Mouse (Mus musculus) embryonic facial prominence, embryonic 15.5 days (tissue): ENCODE measurements around the gene Rcor2. TPM values are rescaled to one million over a fixed set of nuclear protein-coding genes. Genes with fewer than 3 reads are reported as not detected.

Experiments used
- ATAC-seq: fragments of 200-750 bp; cut with Nextera tagmentation; 2 replicates; pipeline ENCODE4 v1.8.0; 2017; ENCODE audit warnings: low read depth, moderate TSS enrichment; ENCODE audit not compliant: insufficient number of reproducible peaks, low FRiP score, low TSS enrichment
- H3K27ac ChIP-seq: fragments of 300-500 bp; sonication (generic); replicated peaks from 2 replicates; pipeline ENCODE4 v1.5.1; 2015; ENCODE audit warnings: mild to moderate bottlenecking, inconsistent platforms
- H3K27me3 ChIP-seq: fragments of 300-500 bp; sonication (generic); 2 replicates; pipeline ENCODE4 v1.6.1; 2015; ENCODE audit warnings: inconsistent platforms
- H3K36me3 ChIP-seq: fragments of 300-500 bp; sonication (generic); 2 replicates; pipeline ENCODE4 v1.6.1; 2015; ENCODE audit warnings: mild to moderate bottlenecking, inconsistent platforms
- H3K4me1 ChIP-seq: fragments of 300-500 bp; sonication (generic); 2 replicates; pipeline ENCODE4 v1.6.1; 2015; ENCODE audit warnings: inconsistent platforms
- H3K4me2 ChIP-seq: fragments of 300-500 bp; sonication (generic); replicated peaks from 2 replicates; pipeline ENCODE4 v1.6.1; 2015; ENCODE audit warnings: mild to moderate bottlenecking, inconsistent platforms
- H3K4me3 ChIP-seq: fragments of 300-500 bp; sonication (generic); replicated peaks from 2 replicates; pipeline ENCODE4 v1.5.1; 2015; ENCODE audit warnings: mild to moderate bottlenecking, inconsistent platforms
- H3K9ac ChIP-seq: fragments of 300-500 bp; sonication (generic); 2 replicates; pipeline ENCODE4 v1.6.1; 2015; ENCODE audit warnings: inconsistent platforms
- H3K9me3 ChIP-seq: fragments of 300-500 bp; sonication (generic); replicated peaks from 2 replicates; pipeline ENCODE4 v1.6.1; 2016; ENCODE audit warnings: inconsistent platforms
- WGBS: fragments of 180-500 bp; shearing (Covaris S2); methylation state at CpG from one replicate; pipeline ENCODE4 v1.1.7; 2015; 5-methylcytosine and 5-hydroxymethylcytosine counted together
- polyA plus RNA-seq: library from polyadenylated mRNA; unstranded; fragments of >200 nt; fragmentation: Nextera tagmentation; extraction: Ambion mirVana; gene quantifications from 2 replicates; pipeline ENCODE4 v1.2.1, GENCODE M21; 2015

Gene Rcor2
- polyA plus RNA-seq, 1 experiment from 2014 or later = 22.9 TPM

DNA sequence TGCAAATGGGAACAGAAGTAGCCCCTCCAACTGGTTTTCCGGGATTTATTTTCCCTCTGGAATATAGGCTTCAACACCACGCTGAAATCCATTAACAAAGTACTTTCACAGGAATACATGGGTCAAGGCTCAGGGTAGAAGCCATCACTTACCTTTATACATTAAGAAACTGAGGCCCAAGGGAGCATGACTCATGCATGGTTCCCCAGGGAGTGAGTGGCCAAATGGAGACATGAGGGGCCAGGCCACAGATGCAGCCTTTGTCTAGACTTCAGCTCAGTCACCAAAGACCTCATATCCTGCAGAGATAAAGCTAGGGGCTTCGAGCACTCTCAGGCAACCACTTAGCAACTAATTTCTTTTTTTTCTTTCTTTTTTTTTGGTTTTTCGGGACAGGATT is 30.4 kb upstream of the Rcor2 start:
- no peak overlapping the region for H3K4me2 ChIP-seq
- ATAC-seq = no peak
- no peak overlapping the region for H3K27ac ChIP-seq
- H3K9me3 ChIP-seq = no peaks in the 10 kb centered on the region
- no peak overlapping the region for H3K9ac ChIP-seq
- no peaks in the 10 kb centered on the region for H3K27me3 ChIP-seq
- H3K4me1 ChIP-seq = peaks cover 24% of the 10 kb centered on the region
- WGBS = 82% methylated on average over 4 of the region's 4 CpGs
- peaks cover 27% of the 10 kb centered on the region for H3K36me3 ChIP-seq
- H3K4me3 ChIP-seq = no peak overlapping the region

DNA sequence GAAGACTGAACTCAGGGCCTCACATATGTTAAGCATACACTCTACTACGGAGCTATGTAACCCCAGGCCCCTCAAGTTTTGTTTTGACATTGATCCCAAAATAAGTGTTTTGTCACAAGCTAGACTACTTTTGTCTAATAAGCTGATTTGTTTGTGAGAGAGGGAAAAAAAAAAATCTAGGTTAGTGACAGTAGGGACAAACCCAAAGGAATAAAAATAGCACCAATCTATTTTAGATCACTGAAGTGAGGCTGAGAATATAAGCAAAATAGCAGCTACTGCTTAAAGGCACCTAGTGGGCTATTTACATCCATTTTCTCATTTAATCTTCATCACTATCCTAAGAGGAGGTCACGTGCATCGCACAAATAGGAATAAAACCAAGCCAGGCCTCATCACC is 27.6 kb upstream of the Rcor2 start:
- ATAC-seq = no peak
- Histone ChIP-seq H3K27ac (no peak overlapping the region), H3K9me3 (no peaks in the 10 kb centered on the region), H3K9ac (peak overlapping the region; percentile 83), H3K4me3 (peak overlapping the region; percentile 85), H3K4me2 (peak overlapping the region; percentile 87), H3K36me3 (peaks cover 5% of the 10 kb centered on the region; the same call in 1 of the 2 replicates), H3K4me1 (peaks cover 24% of the 10 kb centered on the region), H3K27me3 (no peaks in the 10 kb centered on the region)
- 83% methylated on average over 3 of the region's 3 CpGs for WGBS

DNA sequence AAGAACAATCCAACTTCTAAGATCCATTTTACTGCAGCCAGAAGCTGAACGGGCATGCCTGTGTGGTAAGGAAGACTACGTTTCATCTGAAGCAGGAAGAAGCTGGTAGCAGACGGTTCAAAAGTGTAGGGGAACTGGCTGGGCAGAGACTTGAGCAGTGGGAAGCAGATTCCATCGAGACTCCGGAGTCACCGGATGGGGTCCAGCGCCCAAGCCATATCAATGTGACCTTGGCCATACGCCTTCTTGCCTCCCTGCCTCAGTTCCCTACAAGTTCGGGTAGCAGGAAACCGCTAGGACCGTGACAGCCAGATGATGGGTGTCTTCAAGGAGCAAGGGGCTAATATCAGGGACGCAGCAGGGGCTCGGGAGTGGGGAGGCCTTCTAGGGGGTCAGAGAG is 26.8 kb upstream of the Rcor2 start:
- peak overlapping the region; percentile 83 for H3K9ac ChIP-seq
- 2% methylated on average over 13 of the region's 13 CpGs for WGBS
- H3K4me3 ChIP-seq = peak overlapping the region; percentile 85
- H3K27ac ChIP-seq = peak overlapping the region; percentile 87
- H3K27me3 ChIP-seq = no peaks in the 10 kb centered on the region
- peaks cover 5% of the 10 kb centered on the region; the same call in 1 of the 2 replicates for H3K36me3 ChIP-seq
- H3K9me3 ChIP-seq = no peaks in the 10 kb centered on the region
- 0 out of 2 replicates have a peak, but pooled peaks have one; percentile 1 for ATAC-seq
- peaks cover 24% of the 10 kb centered on the region for H3K4me1 ChIP-seq
- peak overlapping the region; percentile 87 for H3K4me2 ChIP-seq

DNA sequence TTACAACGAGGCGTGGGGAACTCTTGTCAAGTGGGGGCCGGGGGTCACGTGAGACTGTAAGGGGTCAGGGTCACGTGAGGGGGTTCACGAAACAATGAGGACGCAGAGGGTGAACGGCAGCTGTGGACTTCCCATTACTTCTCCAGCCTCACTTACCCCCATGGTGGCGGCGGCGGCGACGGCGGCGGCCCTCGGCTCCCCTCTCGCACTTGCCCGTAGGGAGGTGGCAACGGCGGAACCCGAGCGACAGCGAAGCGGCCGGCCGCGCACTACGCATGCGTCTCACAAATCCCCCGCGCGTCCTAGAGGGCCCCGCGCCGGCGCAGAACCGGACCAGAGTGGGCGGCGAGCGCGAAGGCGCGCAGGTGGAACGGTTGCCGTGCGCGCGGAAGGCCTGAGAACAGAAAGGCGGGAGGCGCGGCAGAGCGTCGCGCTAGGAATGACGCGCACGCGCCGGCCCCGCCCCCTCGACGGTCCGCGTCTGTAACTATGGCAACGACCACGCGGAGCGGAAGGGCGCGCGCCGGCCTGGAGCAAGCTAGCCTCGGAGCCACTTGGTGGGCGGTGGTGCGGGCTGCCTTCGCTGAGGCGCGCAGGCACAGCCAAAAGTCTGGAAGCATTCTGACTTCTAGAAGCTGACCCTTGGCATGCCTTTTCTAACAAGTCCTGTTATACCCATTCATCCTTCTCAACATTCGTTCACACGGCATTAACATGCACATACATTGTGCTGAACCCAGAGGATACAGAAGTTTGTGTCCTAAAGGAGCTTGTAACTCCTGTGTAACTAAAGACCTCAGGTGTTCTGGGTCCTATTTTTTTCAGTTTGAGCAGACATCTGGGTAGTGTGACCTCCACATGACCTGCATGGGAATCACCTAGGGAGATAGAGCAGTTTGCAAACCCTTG is 26.1 kb upstream of the Rcor2 start, which contains the start of gene Naa40:
Naa40 (minus strand) TSS at position 402 of the 909 bp plus-strand sequence.
- H3K4me1 ChIP-seq = peaks cover 24% of the 10 kb centered on the region
- H3K27ac ChIP-seq = peak within 1 kb of the TSS; percentile 87
- under 1% methylated on average over 78 of the region's 80 CpGs for WGBS
- peaks cover 5% of the 10 kb centered on the region; the same call in 1 of the 2 replicates for H3K36me3 ChIP-seq
- H3K27me3 ChIP-seq = no peaks in the 10 kb centered on the region
- H3K4me2 ChIP-seq = peak within 1 kb of the TSS; percentile 87
- peak within 1 kb of the TSS; percentile 83 for H3K9ac ChIP-seq
- peak within 1 kb of the TSS; percentile 85 for H3K4me3 ChIP-seq
- no peaks in the 10 kb centered on the region for H3K9me3 ChIP-seq
- ATAC-seq = peak; percentile 95

DNA sequence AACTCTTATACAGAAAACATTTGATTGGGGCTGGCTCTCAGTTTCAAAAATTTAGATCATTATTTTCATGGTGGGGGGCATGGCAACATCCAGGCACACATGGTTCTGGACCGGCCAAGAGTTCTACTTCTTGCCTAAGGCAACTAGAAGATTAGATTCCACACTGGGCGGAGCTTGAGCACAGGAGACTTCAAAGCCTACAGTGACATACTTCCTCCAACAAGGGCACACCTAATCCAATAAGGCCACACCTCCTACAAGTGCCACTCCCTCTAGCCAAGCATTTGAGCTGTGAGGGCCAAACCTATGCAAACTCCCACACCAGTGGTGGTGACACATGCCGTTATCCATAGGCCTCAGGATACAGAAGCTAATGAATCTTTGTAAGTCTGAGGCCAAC is 21.1 kb upstream of the Rcor2 start:
- H3K4me2 ChIP-seq = no peak overlapping the region
- WGBS = 59% methylated on average over 3 of the region's 3 CpGs
- H3K4me1 ChIP-seq = peaks cover 6% of the 10 kb centered on the region; the same call in 1 of the 2 replicates
- H3K9me3 ChIP-seq = no peaks in the 10 kb centered on the region
- H3K27ac ChIP-seq = no peak overlapping the region
- no peaks in the 10 kb centered on the region for H3K27me3 ChIP-seq
- no peak overlapping the region for H3K9ac ChIP-seq
- no peak overlapping the region for H3K4me3 ChIP-seq
- no peak for ATAC-seq
- H3K36me3 ChIP-seq = no peaks in the 10 kb centered on the region

DNA sequence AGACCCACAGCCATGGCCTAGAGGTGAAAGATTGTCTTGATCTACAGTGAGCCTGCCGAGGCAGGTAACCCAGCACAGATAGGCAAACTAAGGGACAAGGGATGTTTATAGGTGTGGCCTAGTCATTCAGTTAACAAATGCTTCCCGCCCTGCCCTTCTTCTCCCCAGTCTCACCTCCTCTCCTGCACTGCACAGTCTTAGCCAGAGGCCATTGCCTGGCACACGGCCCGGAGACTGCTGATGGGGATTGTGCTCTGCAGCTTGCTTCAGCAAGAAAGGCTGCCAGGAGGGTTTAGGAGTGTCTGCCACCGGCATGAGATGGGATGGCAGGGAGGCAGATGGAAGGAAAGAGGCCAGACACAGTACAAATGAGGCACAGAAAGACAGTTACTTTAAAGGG is 9.2 kb upstream of the Rcor2 start:
- Histone ChIP-seq H3K4me3 (no peak overlapping the region), H3K9me3 (no peaks in the 10 kb centered on the region), H3K27me3 (no peaks in the 10 kb centered on the region), H3K4me1 (peaks cover 5% of the 10 kb centered on the region; the same call in 1 of the 2 replicates), H3K36me3 (no peaks in the 10 kb centered on the region), H3K4me2 (no peak overlapping the region), H3K27ac (peak overlapping the region; percentile 11; the same call in 1 of the 2 replicates), H3K9ac (no peak overlapping the region)
- WGBS = 50% methylated on average over 5 of the region's 5 CpGs
- no peak for ATAC-seq

DNA sequence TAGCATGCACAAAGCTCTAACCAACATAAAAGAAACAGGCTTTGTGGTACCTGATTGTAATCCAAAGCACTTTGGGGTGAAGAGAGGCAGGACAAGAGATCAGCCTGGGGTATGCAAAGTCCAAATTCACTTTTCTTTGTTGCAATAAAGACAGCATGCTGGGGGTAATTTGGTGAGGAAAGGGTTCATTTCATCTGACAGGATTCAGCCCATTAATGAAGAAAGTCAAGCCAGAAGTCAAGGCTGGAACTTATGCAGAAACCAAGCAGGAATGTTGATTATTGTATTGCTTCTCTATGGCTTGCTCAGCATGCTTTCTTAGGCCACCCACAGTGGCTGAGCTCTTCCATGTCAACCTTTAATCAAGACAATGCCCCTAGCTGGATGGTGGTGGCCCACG is 5.6 kb upstream of the Rcor2 start:
- Histone ChIP-seq H3K27me3 (no peaks in the 10 kb centered on the region), H3K4me2 (no peak overlapping the region), H3K4me1 (peaks cover 31% of the 10 kb centered on the region), H3K36me3 (no peaks in the 10 kb centered on the region), H3K9ac (no peak overlapping the region), H3K4me3 (no peak overlapping the region), H3K27ac (no peak overlapping the region), H3K9me3 (no peaks in the 10 kb centered on the region)
- ATAC-seq = no peak
- WGBS = 90% methylated on average over 1 of the region's 1 CpGs

DNA sequence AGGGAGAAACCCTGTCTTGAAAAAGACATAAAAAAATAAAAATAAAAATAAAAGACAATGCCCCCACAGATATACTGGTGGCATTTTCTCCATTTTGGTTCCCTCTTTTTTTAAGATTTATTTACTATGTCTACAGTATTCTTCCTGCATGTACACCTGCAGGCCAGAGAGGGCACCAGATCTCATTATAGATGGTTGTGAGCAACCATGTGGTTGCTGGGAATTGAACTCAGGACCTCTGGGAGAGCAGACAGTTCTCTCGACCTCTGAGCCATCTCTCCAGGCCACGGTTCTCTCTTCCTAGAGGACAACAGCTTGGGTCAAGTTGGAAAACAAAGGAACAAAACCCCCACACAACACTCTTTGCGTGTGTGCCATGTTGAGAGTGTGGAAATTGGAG is 5.2 kb upstream of the Rcor2 start:
- H3K9me3 ChIP-seq = no peaks in the 10 kb centered on the region
- 92% methylated on average over 3 of the region's 3 CpGs for WGBS
- H3K36me3 ChIP-seq = no peaks in the 10 kb centered on the region
- no peak overlapping the region for H3K27ac ChIP-seq
- H3K4me3 ChIP-seq = no peak overlapping the region
- H3K9ac ChIP-seq = no peak overlapping the region
- peaks cover 35% of the 10 kb centered on the region for H3K4me1 ChIP-seq
- no peak for ATAC-seq
- no peaks in the 10 kb centered on the region for H3K27me3 ChIP-seq
- no peak overlapping the region for H3K4me2 ChIP-seq

DNA sequence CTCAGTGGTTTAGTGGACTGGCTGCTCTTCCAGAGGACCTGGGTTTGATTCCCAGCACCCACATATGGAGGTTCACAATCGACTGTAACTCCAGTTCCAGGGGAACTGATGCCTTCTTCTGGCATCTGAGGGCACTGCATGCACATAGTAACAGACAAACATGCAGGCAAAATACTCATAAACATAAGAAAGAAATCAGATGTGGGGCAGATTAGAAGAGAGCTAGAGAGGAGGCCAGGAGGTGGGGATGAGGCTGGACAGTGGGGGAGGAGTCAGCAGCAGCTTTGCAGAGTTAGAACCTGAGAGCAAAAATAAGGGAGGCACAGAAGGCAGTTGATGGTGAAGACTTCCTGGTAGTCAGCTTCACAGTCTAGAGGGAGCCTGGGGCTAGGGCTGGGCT is 4.5 kb upstream of the Rcor2 start:
- no peaks in the 10 kb centered on the region for H3K9me3 ChIP-seq
- H3K4me3 ChIP-seq = no peak overlapping the region
- no peak overlapping the region for H3K9ac ChIP-seq
- no peak overlapping the region for H3K27ac ChIP-seq
- H3K4me2 ChIP-seq = no peak overlapping the region
- ATAC-seq = no peak
- no peaks in the 10 kb centered on the region for H3K27me3 ChIP-seq
- H3K4me1 ChIP-seq = peaks cover 42% of the 10 kb centered on the region
- H3K36me3 ChIP-seq = no peaks in the 10 kb centered on the region
- WGBS = 86% methylated on average over 1 of the region's 1 CpGs

DNA sequence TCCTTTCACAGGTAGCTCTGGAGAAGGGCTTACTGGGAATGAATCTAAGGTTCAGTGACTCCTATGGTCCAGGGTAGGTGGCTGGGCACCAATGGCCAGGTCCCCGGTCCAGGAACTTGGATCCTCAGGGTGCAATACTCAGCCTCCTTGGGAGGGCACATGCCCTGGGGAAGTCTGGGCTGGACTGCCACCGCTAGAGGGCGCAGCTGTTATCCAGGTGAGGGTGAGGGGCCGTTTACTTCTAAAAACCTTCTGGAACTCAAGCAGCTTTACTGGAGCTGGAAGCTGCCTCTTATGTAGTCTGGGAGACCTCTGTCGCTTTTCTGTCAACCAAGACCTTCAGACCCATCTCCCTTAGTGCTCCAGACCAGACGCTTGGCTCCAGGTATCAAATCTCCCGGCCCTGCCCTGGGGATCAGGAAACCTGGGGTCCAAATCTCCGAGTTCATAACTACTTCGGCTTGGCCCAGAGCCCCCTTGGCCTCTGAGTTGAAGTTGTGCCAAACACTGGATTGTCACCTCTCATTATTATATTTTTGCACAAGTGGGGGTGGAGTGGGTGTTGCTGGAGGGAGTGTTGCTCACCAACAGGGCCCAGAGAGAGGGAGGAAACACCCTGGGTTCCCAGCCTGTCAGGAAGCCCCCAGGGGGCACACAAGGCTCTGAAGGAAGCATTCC is 2.9 kb upstream of the Rcor2 start:
- no peak overlapping the region for H3K4me3 ChIP-seq
- no peak overlapping the region for H3K9ac ChIP-seq
- no peaks in the 10 kb centered on the region for H3K27me3 ChIP-seq
- no peaks in the 10 kb centered on the region for H3K9me3 ChIP-seq
- peaks cover 46% of the 10 kb centered on the region for H3K4me1 ChIP-seq
- peak overlapping the region; percentile 71 for H3K27ac ChIP-seq
- no peaks in the 10 kb centered on the region for H3K36me3 ChIP-seq
- WGBS = 9% methylated on average over 9 of the region's 9 CpGs
- ATAC-seq = no peak
- H3K4me2 ChIP-seq = no peak overlapping the region

DNA sequence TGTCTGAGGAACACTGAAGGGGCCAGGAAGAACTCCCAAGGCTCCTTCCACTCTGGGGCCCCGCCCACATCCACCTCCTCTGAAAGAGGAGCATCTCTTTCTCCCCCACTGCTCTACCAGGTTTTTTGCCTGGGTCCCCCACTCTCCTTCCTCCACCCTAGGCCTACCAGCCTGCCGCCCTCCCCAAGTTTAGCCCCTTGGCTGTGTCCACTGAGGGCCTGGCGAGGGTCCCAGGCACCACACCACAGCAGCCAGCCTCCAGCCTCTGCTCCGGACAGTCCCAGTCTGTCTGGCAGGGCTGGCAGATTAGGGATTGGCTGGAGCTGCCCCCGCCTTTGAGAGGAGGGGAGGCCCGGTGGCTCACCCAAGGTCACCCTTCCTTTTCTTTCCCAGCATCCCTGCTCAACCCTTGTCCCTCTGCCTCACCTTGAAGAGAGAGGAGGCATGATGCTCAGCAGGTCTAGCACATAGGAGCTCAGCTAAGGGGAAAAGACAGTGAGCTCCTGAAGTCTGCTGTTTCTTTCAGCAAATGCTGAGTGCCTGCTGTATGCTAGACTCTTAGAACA is 2.3 kb upstream of the Rcor2 start:
- 18% methylated on average over 6 of the region's 6 CpGs for WGBS
- H3K4me3 ChIP-seq = no peak overlapping the region
- H3K36me3 ChIP-seq = no peaks in the 10 kb centered on the region
- H3K4me2 ChIP-seq = no peak overlapping the region
- no peaks in the 10 kb centered on the region for H3K27me3 ChIP-seq
- no peaks in the 10 kb centered on the region for H3K9me3 ChIP-seq
- peak overlapping the region; percentile 71 for H3K27ac ChIP-seq
- H3K9ac ChIP-seq = 0 out of 2 replicates have a peak overlapping the region, but pooled peaks have one; percentile 23
- peaks cover 52% of the 10 kb centered on the region for H3K4me1 ChIP-seq
- no peak for ATAC-seq
